Mouse (Mus musculus): ENCODE results near the gene Daw1.

Gene Daw1

DNA sequence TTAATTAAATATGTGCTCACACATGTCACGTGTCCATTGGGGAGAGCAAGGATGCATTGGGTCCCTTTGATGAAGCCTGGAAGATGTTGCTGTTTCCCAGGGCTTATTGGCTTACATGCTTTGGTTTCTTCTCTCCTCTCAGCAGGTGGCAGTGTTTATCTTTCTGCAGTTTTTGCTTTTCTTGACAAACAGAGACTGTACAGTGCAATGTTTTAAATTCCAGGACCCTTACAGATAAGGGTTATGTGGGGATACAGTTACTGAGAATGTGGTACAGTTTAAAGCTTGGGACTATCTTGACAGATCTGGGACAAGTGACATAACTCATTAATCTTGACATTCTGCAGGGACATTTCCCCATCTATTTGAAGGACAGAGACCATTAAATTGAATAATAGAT lies 58.7 kb downstream of the Daw1 start:
- no peak for DNase-seq

DNA sequence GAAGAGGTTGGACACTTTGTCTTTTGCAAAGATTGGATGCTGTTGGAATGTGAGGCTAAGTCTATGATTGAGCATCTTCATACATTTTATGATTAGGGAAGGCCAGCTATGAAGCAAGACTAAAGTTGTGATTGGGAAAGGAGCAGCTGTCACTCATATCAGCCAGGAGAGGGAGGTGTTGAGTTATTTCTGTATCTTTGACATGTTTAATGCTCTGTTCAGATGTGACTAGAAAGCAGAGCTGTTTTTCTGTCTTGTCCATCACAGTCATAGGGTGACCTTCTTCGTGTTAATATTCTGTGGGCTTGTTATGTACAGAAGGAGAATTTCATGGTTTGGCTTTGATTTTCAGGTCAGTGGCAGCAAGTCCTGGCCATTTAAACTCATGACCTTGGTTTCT lies 63.5 kb downstream of the Daw1 start:
- no peak for DNase-seq

DNA sequence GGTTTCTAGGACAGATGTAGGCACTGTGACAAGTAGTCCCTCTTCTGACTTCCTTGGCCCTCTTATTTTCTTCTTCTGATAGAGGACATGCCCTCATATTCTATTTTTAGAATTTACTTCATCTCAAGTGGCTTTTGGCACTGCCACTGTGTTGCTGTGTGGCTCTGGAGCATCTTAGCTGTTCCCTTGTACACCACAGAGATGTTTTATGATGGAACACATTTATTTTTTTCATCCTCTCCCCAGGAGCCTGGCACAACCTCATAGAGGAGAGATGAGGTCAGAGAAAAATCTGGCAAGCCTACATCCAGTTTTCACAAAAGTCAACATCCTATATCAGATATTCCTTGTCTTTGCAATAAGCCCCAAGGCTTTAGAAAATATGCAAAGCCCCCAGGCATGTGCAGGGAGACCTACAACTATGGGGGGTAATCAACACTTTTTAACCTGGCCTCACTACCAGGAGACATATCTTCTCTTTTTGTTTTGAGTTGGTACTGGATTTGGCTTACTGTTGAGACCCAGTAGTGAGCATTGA lies 64.9 kb downstream of the Daw1 start:
- no peak for DNase-seq

GRCm38 (mm10) chr1:83227946-83228345 lies 68.4 kb downstream of the Daw1 start:
- no peak for DNase-seq

GRCm38 (mm10) chr1:83248235-83248746 lies 88.7 kb downstream of the Daw1 start:
- no peak for DNase-seq

DNA sequence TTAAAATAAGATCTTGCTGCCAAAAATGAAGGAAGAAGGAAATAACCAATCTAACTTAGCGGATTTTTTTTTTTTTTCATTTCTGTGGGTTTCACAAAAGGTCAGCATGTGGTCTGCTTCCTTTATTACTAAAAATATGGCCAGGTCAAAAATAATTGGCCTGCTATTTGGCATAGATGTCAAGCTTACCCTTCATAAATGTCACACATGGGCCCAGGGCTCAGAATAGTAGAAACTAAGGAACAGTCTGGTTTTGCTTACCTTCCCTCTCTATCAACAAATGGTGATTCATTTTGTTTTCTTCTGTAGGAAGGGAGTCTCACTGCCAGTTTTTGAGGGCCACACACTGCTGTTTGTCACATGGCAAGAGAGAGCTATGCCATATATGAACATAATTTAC lies 92.2 kb downstream of the Daw1 start:
- no peak for DNase-seq

Measured in lung, adult 18-20 months (tissue).